Mouse (Mus musculus): ENCODE measurements around the gene Il6st.

The Il6st gene

GRCm38 (mm10) chr13:112440668-112441067 lies 23.2 kb upstream of the Il6st start:
- no peak for DNase-seq (ENCODE audit: low read depth in 2 of 2, low spot score in 2 of 2)

GRCm38 (mm10) chr13:112442867-112443529 lies 20.9 kb upstream of the Il6st start:
- no peak for DNase-seq (ENCODE audit: low read depth in 2 of 2, low spot score in 2 of 2)

GRCm38 (mm10) chr13:112447108-112447665 lies 16.7 kb upstream of the Il6st start:
- no peak for DNase-seq (ENCODE audit: low read depth in 2 of 2, low spot score in 2 of 2)

- no peak for DNase-seq (ENCODE audit: low read depth in 2 of 2, low spot score in 2 of 2)
Measured at GRCm38 (mm10) chr13:112450210-112450609, 13.7 kb upstream of the Il6st start.

- no peak for DNase-seq (ENCODE audit: low read depth in 2 of 2, low spot score in 2 of 2)
Measured at GRCm38 (mm10) chr13:112457366-112457765, 6.5 kb upstream of the Il6st start.

- no peak for DNase-seq (ENCODE audit: low read depth in 2 of 2, low spot score in 2 of 2)
Measured at GRCm38 (mm10) chr13:112458016-112458415, 5.9 kb upstream of the Il6st start.

GRCm38 (mm10) chr13:112458435-112459018 lies 5.3 kb upstream of the Il6st start:
- no peak for DNase-seq (ENCODE audit: low read depth in 2 of 2, low spot score in 2 of 2)

- no peak for DNase-seq (ENCODE audit: low read depth in 2 of 2, low spot score in 2 of 2)
Measured at GRCm38 (mm10) chr13:112459956-112460355, 3.9 kb upstream of the Il6st start.

GRCm38 (mm10) chr13:112462411-112462987 lies 1.4 kb upstream of the Il6st start:
- no peak for DNase-seq (ENCODE audit: low read depth in 2 of 2, low spot score in 2 of 2)

GRCm38 (mm10) chr13:112463337-112463802 lies 500 bp upstream of the Il6st start:
- DNase-seq (ENCODE audit: low read depth in 2 of 2, low spot score in 2 of 2): no peak

GRCm38 (mm10) chr13:112464626-112465287 lies 887 bp downstream of the Il6st start:
- no peak for DNase-seq (ENCODE audit: low read depth in 2 of 2, low spot score in 2 of 2)

GRCm38 (mm10) chr13:112465585-112465984 lies 1.7 kb downstream of the Il6st start:
- DNase-seq (ENCODE audit: low read depth in 2 of 2, low spot score in 2 of 2): no peak

- DNase-seq (ENCODE audit: low read depth in 2 of 2, low spot score in 2 of 2): no peak
Measured at GRCm38 (mm10) chr13:112466136-112466945, 2.5 kb downstream of the Il6st start.

GRCm38 (mm10) chr13:112466946-112467255 lies 3.0 kb downstream of the Il6st start:
- peak in 1 of 2 experiments; percentile 32 for DNase-seq (ENCODE audit: low read depth in 2 of 2, low spot score in 2 of 2)

GRCm38 (mm10) chr13:112467384-112467783 lies 3.5 kb downstream of the Il6st start:
- no peak for DNase-seq (ENCODE audit: low read depth in 2 of 2, low spot score in 2 of 2)

GRCm38 (mm10) chr13:112469491-112469890 lies 5.6 kb downstream of the Il6st start:
- no peak for DNase-seq (ENCODE audit: low read depth in 2 of 2, low spot score in 2 of 2)

GRCm38 (mm10) chr13:112471201-112471600 lies 7.3 kb downstream of the Il6st start:
- no peak for DNase-seq (ENCODE audit: low read depth in 2 of 2, low spot score in 2 of 2)

- DNase-seq (ENCODE audit: low read depth in 2 of 2, low spot score in 2 of 2): peak; percentile 26 to 40
Measured at GRCm38 (mm10) chr13:112472401-112473023, 8.6 kb downstream of the Il6st start.

- DNase-seq (ENCODE audit: low read depth in 2 of 2, low spot score in 2 of 2): no peak
Measured at GRCm38 (mm10) chr13:112473757-112474755, 10.2 kb downstream of the Il6st start.

Measured in CD8-positive naive resting alpha-beta T cell, adult 2 months (primary cell).